Mouse (Mus musculus): ENCODE data around the gene Treml4. TPM values are rescaled to one million over a fixed set of nuclear protein-coding genes. Genes with fewer than 3 reads are reported as not detected.

The Treml4 gene
- polyA plus RNA-seq, 1 experiment, result not detected

DNA sequence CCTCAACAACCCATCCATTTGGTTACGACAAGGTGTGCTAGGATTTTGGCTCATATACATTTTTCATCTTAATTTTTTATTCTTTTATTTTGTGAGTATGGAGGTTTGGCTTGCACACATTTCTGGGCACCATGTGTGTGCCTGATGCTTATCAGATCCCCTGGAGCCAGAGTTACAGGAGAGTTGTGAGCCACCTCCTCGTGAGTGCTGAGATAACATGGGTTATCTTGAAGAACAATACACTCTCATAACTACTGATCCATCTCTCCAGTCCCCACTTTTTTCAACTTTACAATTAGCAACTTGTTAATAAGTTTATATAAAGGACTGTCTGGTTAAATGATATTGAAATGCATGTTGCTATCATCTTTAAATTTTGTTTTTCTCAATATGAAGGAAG is 57.2 kb downstream of the Treml4 start:
- no peaks in the 10 kb centered on the region for H3K79me2 ChIP-seq (ENCODE audit: control insufficient read depth, insufficient read depth)
- H3K4me2 ChIP-seq (ENCODE audit: low read depth), result no peak overlapping the region
- H3ac ChIP-seq (ENCODE audit: control insufficient read depth, insufficient read length), result no peak overlapping the region
- TF ChIP-seq TCF12 (IDR thresholded peaks at IDR 0.05; ENCODE audit: insufficient read depth, poor library complexity, severe bottlenecking) (no peak), TCF3 (IDR thresholded peaks at IDR 0.05; ENCODE audit: insufficient read length, low read depth) (no peak), MYOD1 (IDR thresholded peaks at IDR 0.05; ENCODE audit: control insufficient read depth in 1 of 3, insufficient read length in 2 of 3, low read depth in 2 of 3) (no peak), CEBPB (IDR thresholded peaks at IDR 0.05; ENCODE audit: insufficient read depth, poor library complexity, severe bottlenecking) (no peak), USF1 (IDR thresholded peaks at IDR 0.05; ENCODE audit: low read depth) (no peak), POLR2A (IDR thresholded peaks at IDR 0.05; ENCODE audit: insufficient read length, low read depth) (no peak), MYOG (IDR thresholded peaks at IDR 0.05; ENCODE audit: control insufficient read depth in 1 of 3, insufficient read depth in 1 of 3, insufficient read length in 2 of 3, low read depth in 2 of 3) (no peak), E2F4 (IDR thresholded peaks at IDR 0.05; ENCODE audit: insufficient read depth) (no peak)
- no peaks in the 10 kb centered on the region for H3K36me3 ChIP-seq (ENCODE audit: control insufficient read depth, insufficient read depth)
- no peak overlapping the region for H3K4me3 ChIP-seq
- peaks cover 4% of the 10 kb centered on the region for H3K27me3 ChIP-seq (ENCODE audit: control insufficient read depth, insufficient read depth, insufficient read length)

GRCm38 (mm10) chr17:48323236-48323635 is 59.1 kb downstream of the Treml4 start:
- TF ChIP-seq MAX (IDR thresholded peaks at IDR 0.05; ENCODE audit: low read depth) (no peak), CEBPB (IDR thresholded peaks at IDR 0.05; ENCODE audit: insufficient read depth, poor library complexity, severe bottlenecking) (no peak), E2F4 (IDR thresholded peaks at IDR 0.05; ENCODE audit: insufficient read depth) (no peak)
- Histone ChIP-seq H3K4me3 (no peak overlapping the region), H3K79me2 (ENCODE audit: control insufficient read depth, insufficient read depth) (no peaks in the 10 kb centered on the region), H3K4me2 (ENCODE audit: low read depth) (no peak overlapping the region), H3K27me3 (ENCODE audit: control insufficient read depth, insufficient read depth, insufficient read length) (no peaks in the 10 kb centered on the region), H3K36me3 (ENCODE audit: control insufficient read depth, insufficient read depth) (no peaks in the 10 kb centered on the region), H3ac (ENCODE audit: control insufficient read depth, insufficient read length) (no peak overlapping the region)

- Histone ChIP-seq H3K4me3 (no peak overlapping the region), H3K27me3 (ENCODE audit: control insufficient read depth, insufficient read depth, insufficient read length) (no peaks in the 10 kb centered on the region), H3K4me2 (ENCODE audit: low read depth) (no peak overlapping the region), H3K79me2 (ENCODE audit: control insufficient read depth, insufficient read depth) (no peaks in the 10 kb centered on the region), H3K36me3 (ENCODE audit: control insufficient read depth, insufficient read depth) (no peaks in the 10 kb centered on the region), H3ac (ENCODE audit: control insufficient read depth, insufficient read length) (no peak overlapping the region)
- TF ChIP-seq TCF12 (IDR thresholded peaks at IDR 0.05; ENCODE audit: insufficient read depth, poor library complexity, severe bottlenecking), result no peak
Measured at GRCm38 (mm10) chr17:48324258-48324657, 60.2 kb downstream of the Treml4 start.

Other genes starting within 250 kb of the Treml4 start
- not detected for gene 1700122O11Rik, start 226.0 kb upstream of the Treml4 start, polyA plus RNA-seq (2012; fragmentation: generic; extraction: Trizol)
- gene 1700067P10Rik, start 175.0 kb upstream of the Treml4 start, polyA plus RNA-seq (2012; fragmentation: generic; extraction: Trizol), result not detected
- gene 9830107B12Rik, start 118.0 kb upstream of the Treml4 start, polyA plus RNA-seq (2012; fragmentation: generic; extraction: Trizol), result not detected
- not detected for gene A530064D06Rik, start 97.0 kb upstream of the Treml4 start, polyA plus RNA-seq (2012; fragmentation: generic; extraction: Trizol)
- gene Trem1, start 31.5 kb upstream of the Treml4 start, polyA plus RNA-seq (2012; fragmentation: generic; extraction: Trizol), result not detected
- 2.4 TPM for gene Trem3, start 16.5 kb upstream of the Treml4 start, polyA plus RNA-seq (2012; fragmentation: generic; extraction: Trizol)
- gene Treml2, start 35.2 kb downstream of the Treml4 start, polyA plus RNA-seq (2012; fragmentation: generic; extraction: Trizol), result not detected
- not detected for gene B430306N03Rik, start 51.8 kb downstream of the Treml4 start, polyA plus RNA-seq (2012; fragmentation: generic; extraction: Trizol)
- 0.04 TPM for gene Trem2, start 82.1 kb downstream of the Treml4 start, polyA plus RNA-seq (2012; fragmentation: generic; extraction: Trizol)
- 0.22 TPM for gene Treml1, start 95.6 kb downstream of the Treml4 start, polyA plus RNA-seq (2012; fragmentation: generic; extraction: Trizol)
- 17.0 TPM for gene Nfya, start 145.6 kb downstream of the Treml4 start, polyA plus RNA-seq (2012; fragmentation: generic; extraction: Trizol)
- gene Oard1, start 145.7 kb downstream of the Treml4 start, polyA plus RNA-seq (2012; fragmentation: generic; extraction: Trizol), result 7.5 TPM
- gene Apobec2, start 168.6 kb downstream of the Treml4 start, polyA plus RNA-seq (2012; fragmentation: generic; extraction: Trizol), result 122 TPM
- gene Tspo2, start 187.2 kb downstream of the Treml4 start, polyA plus RNA-seq (2012; fragmentation: generic; extraction: Trizol), result not detected
- gene Unc5cl, start 190.6 kb downstream of the Treml4 start, polyA plus RNA-seq (2012; fragmentation: generic; extraction: Trizol), result not detected